ENCODE assay signal across 9 mouse cellular contexts in genomic region chr3:66078026-66078721, GRCm38 (mm10).
DNase-seq lines count a peak whose midpoint lies in the region; ATAC-seq lines count a peak whose summit lies in the region.
"Had no signal": no experiment of that assay in that cellular context is flagged by ENCODE, and none has a peak within 500 bp of the region (broad histone marks: within the 10 kb centered on the region; RNA-seq: fewer than 3 reads in every experiment).

No protein-coding gene starts in this region.

- no peak overlapping the region for H3K9ac ChIP-seq in embryonic facial prominence, embryonic 11.5 days (replicated peaks; ENCODE audit: low read length)
- H3K9ac ChIP-seq: liver, embryonic 15.5 days had no signal

- H3K9me3 ChIP-seq in embryonic facial prominence, embryonic 11.5 days (replicated peaks; ENCODE audit: control insufficient read depth, low read length): no peaks in the 10 kb centered on the region
- H3K9me3 ChIP-seq in embryonic facial prominence, embryonic 10.5 days: no peaks in the 10 kb centered on the region
- H3K9me3 ChIP-seq: liver, embryonic 15.5 days had no signal

- no peak overlapping the region for H3K27ac ChIP-seq in embryonic facial prominence, embryonic 11.5 days (replicated peaks; ENCODE audit: low read depth, low read length)
- no peak overlapping the region for H3K27ac ChIP-seq in embryonic facial prominence, embryonic 10.5 days (replicated peaks)
- H3K27ac ChIP-seq: liver, embryonic 15.5 days had no signal

- 0 out of 2 replicates have a peak, but pooled peaks have one; percentile 44 for ATAC-seq in embryonic facial prominence, embryonic 11.5 days (replicated peaks; ENCODE audit: insufficient number of reproducible peaks, low FRiP score, low TSS enrichment, low read depth)

- no peaks in the 10 kb centered on the region for H3K36me3 ChIP-seq in embryonic facial prominence, embryonic 11.5 days (replicated peaks; ENCODE audit: control insufficient read depth, insufficient read depth, low read depth, low read length)
- H3K36me3 ChIP-seq in embryonic facial prominence, embryonic 10.5 days (replicated peaks): no peaks in the 10 kb centered on the region
- H3K36me3 ChIP-seq: liver, embryonic 15.5 days had no signal

- no peaks in the 10 kb centered on the region for H3K4me1 ChIP-seq in embryonic facial prominence, embryonic 11.5 days (ENCODE audit: control insufficient read depth, insufficient read depth, low read length)
- H3K4me1 ChIP-seq in embryonic facial prominence, embryonic 10.5 days: peaks cover 13% of the 10 kb centered on the region

- DNase-seq in embryonic facial prominence, embryonic 11.5 days (ENCODE audit: low spot score): no peak
- no peak for DNase-seq in embryonic facial prominence, embryonic 10.5 days (ENCODE audit: low spot score)
- DNase-seq in ovary, postnatal 14 days (ENCODE audit: low spot score): peak; percentile 6
- DNase-seq in ovary, postnatal 10 days (ENCODE audit: low spot score): no peak
- DNase-seq in brain, adult 2 months (ENCODE audit: low read depth, low spot score): peak; percentile 3
- peak; percentile 25 to 34 for DNase-seq in lung, postnatal 4 days
- DNase-seq in frontal cortex, adult 2 months (ENCODE audit: extremely low spot score in 1 of 2, low spot score in 1 of 2): no peak
- DNase-seq in right cerebral cortex, postnatal 25 days: no peak

- WGBS in embryonic facial prominence, embryonic 11.5 days: 83% methylated on average over 23 of the region's 23 CpGs
- WGBS in embryonic facial prominence, embryonic 10.5 days: 84% methylated on average over 23 of the region's 23 CpGs

- H3K4me3 ChIP-seq in embryonic facial prominence, embryonic 11.5 days (ENCODE audit: low read depth, low read length): no peak overlapping the region
- no peak overlapping the region for H3K4me3 ChIP-seq in embryonic facial prominence, embryonic 10.5 days
- H3K4me3 ChIP-seq: liver, embryonic 15.5 days had no signal

- H3K27me3 ChIP-seq in embryonic facial prominence, embryonic 11.5 days (ENCODE audit: control insufficient read depth, insufficient read depth, low read length): no peaks in the 10 kb centered on the region
- H3K27me3 ChIP-seq in embryonic facial prominence, embryonic 10.5 days (replicated peaks; ENCODE audit: low read depth, poor library complexity, severe bottlenecking): no peaks in the 10 kb centered on the region
- H3K27me3 ChIP-seq: liver, embryonic 15.5 days had no signal

- H3K4me2 ChIP-seq in embryonic facial prominence, embryonic 11.5 days (ENCODE audit: low read depth, low read length): no peak overlapping the region
- H3K4me2 ChIP-seq: liver, embryonic 15.5 days had no signal

Comparison
In these comparisons a context has a peak if more than half of its experiments do, and no peak if none do; other contexts are left out.
1. DNase-seq: peak in ovary, postnatal 14 days (single experiment), brain, adult 2 months (single experiment) and lung, postnatal 4 days (2 of 2); none in embryonic facial prominence, embryonic 11.5 days (single experiment), embryonic facial prominence, embryonic 10.5 days (single experiment), ovary, postnatal 10 days (single experiment), frontal cortex, adult 2 months (0 of 2) and right cerebral cortex, postnatal 25 days (single experiment).